Mouse (Mus musculus) lung, embryonic 16.5 days (tissue): Measurements from ENCODE around the gene Itgb1. TPM values are rescaled to one million over a fixed set of nuclear protein-coding genes. Genes with fewer than 3 reads are reported as not detected.
A peak's percentile ranks its signal among the peaks of the same experiment; 100 is the strongest.

Experiments used
- ATAC-seq: fragments of 200-750 bp; cut with Nextera tagmentation; 2 replicates; pipeline ENCODE4 v1.8.0; 2017; ENCODE audit warnings: low read depth, mild to moderate bottlenecking, moderate library complexity
- H3K27ac ChIP-seq: fragments of 300-500 bp; sonication (generic); 2 replicates; pipeline ENCODE4 v1.5.1; 2014; ENCODE audit warnings: mild to moderate bottlenecking, control low read depth, low read length
- H3K27me3 ChIP-seq: fragments of 300-500 bp; sonication (generic); 2 replicates; pipeline ENCODE4 v1.6.1; 2014; ENCODE audit warnings: low read depth, low read length, mixed read lengths; ENCODE audit not compliant: control insufficient read depth, insufficient read depth
- H3K36me3 ChIP-seq: fragments of 300-500 bp; sonication (generic); 2 replicates; pipeline ENCODE4 v1.6.1; 2014; ENCODE audit warnings: low read length; ENCODE audit not compliant: control insufficient read depth, insufficient read depth
- H3K4me1 ChIP-seq: fragments of 300-500 bp; sonication (generic); replicated peaks from 2 replicates; pipeline ENCODE4 v1.6.1; 2014; ENCODE audit warnings: low read length, mixed read lengths; ENCODE audit not compliant: control insufficient read depth, insufficient read depth
- H3K4me2 ChIP-seq: fragments of 300-500 bp; sonication (generic); 2 replicates; pipeline ENCODE4 v1.6.1; 2014; ENCODE audit warnings: low read depth, low read length, control low read depth
- H3K4me3 ChIP-seq: fragments of 300-500 bp; sonication (generic); 2 replicates; pipeline ENCODE4 v1.5.1; 2014; ENCODE audit warnings: mild to moderate bottlenecking, low read length, control low read depth
- H3K9ac ChIP-seq: fragments of 300-500 bp; sonication (generic); 2 replicates; pipeline ENCODE4 v1.6.1; 2014; ENCODE audit warnings: low read length, control low read depth
- H3K9me3 ChIP-seq: fragments of 300-500 bp; sonication (generic); 2 replicates; pipeline ENCODE4 v1.6.1; 2016; ENCODE audit warnings: low read length; ENCODE audit not compliant: control insufficient read depth
- WGBS: fragments of 180-500 bp; shearing (Covaris S2); extraction: QIAGEN DNeasy Blood & Tissue Kit; methylation state at CpG from one replicate; pipeline ENCODE4 v1.1.7; 2014; 5-methylcytosine and 5-hydroxymethylcytosine counted together
- polyA plus RNA-seq: library from polyadenylated mRNA; unstranded; fragments of >200 nt; fragmentation: Nextera tagmentation; extraction: Ambion mirVana; gene quantifications from 2 replicates; pipeline ENCODE4 v1.2.1, GENCODE M21; 2015

Gene Itgb1
- polyA plus RNA-seq: 373 and 384 TPM in 2 replicates

DNA sequence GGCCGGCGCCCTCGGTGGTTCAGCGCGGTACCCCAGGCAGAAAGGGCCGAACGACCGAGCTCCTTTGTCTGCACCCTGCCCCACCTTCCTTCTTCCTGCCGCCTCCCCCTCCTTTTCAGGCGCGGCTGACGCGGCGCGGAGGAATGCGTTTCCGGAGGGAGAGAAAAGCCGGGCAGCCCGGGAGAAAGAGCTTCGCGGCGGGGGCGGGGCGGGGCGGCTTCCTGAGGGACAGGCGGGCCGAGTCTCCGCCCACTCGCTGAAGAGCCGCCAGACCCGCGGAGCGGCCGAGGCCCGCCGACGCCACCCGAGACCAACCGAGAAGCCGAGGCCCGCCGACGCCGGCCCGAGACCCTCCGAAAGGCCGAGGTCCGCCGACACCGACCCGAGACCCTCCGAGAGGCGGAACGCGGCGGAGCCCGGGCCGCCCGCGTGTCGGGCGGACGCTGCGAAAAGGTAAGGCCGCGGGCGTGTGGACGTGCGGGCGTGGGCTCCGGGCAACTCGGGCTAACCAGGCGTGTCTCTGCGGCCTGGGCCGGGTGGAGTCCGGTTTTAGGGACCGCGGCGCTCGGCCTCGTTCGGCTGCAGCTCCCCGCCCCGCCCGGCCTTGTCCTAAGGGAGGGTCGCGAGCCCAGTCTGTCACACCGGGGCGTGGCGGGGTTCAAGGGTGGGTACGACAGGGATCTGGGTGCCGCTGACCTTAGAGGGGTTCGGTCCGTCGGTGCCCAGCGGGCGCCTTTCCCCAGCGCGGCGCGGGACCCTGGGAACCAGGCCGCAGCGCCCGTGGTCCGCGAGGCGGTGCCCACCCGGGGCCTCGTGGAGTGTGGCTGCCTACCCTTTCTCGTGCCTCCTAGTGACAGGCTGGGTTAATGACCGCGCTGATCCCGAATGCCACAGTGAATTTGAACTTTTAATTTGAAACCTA is at the start of gene Itgb1:
Gene Itgb1, plus strand, starts transcription at position 148 of the 922 bp plus-strand sequence.
- ATAC-seq: peak; percentile 95
- under 1% methylated on average over 95 of the region's 113 CpGs for WGBS
- peak within 1 kb of the TSS; percentile 100 for H3K9ac ChIP-seq

DNA sequence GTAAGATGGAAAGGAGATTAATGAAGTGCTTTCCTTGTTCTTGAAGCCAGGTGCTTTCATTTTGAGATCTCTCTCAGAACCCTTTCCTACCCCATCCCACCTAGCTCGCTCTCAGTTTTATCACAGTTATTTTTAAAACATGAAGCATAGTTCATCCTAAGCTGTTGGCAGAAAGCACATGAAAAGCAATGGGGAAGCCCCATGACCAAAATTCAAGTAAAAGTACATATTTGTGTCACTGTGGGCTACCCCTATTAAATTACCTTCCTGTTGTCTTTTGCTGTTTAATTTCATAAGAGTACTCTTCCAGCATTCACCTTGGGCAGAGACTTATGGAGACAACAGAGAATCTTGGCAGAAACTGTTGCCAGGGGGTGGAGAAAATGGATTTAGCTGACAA is 42.4 kb upstream of the Itgb1 start:
- no peak overlapping the region for H3K9ac ChIP-seq
- no peak for ATAC-seq
- no peaks in the 10 kb centered on the region for H3K27me3 ChIP-seq
- H3K27ac ChIP-seq: no peak overlapping the region
- no peak overlapping the region for H3K4me2 ChIP-seq
- no peak overlapping the region for H3K4me3 ChIP-seq
- no peaks in the 10 kb centered on the region for H3K9me3 ChIP-seq
- H3K4me1 ChIP-seq: no peaks in the 10 kb centered on the region
- H3K36me3 ChIP-seq: no peaks in the 10 kb centered on the region
- WGBS: 57% methylated on average over 1 of the region's 1 CpGs

More for the DNA sequence above, at the start of gene Itgb1:
- Histone ChIP-seq H3K27me3 (no peaks in the 10 kb centered on the region), H3K4me2 (peak within 1 kb of the TSS; percentile 71), H3K4me1 (peaks cover 17% of the 10 kb centered on the region), H3K9me3 (no peaks in the 10 kb centered on the region), H3K36me3 (no peaks in the 10 kb centered on the region), H3K27ac (peak within 1 kb of the TSS; percentile 99), H3K4me3 (peak within 1 kb of the TSS; percentile 94)

DNA sequence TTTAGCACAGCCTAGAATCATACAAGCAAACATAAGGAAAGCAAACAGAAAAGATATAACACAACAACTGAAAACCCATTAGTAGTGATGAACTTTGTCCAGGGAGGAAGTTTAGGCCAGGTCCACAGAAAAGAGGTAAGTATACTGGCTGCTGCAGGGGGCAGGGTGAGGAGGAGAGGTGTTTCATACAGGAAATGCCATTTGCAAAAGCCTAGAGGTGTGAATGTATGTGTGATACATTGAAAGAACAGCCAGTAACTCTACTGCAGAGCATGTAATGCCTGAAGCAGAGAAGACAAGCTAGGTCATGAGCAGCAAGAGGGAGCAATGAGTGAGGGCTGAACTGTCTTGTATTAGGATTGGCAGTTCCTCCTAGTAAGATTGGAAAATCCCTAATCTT is 40.0 kb upstream of the Itgb1 start:
- H3K9ac ChIP-seq: no peak overlapping the region
- H3K4me1 ChIP-seq: no peaks in the 10 kb centered on the region
- no peaks in the 10 kb centered on the region for H3K9me3 ChIP-seq
- H3K27me3 ChIP-seq: no peaks in the 10 kb centered on the region
- no peak overlapping the region for H3K4me2 ChIP-seq
- no peak overlapping the region for H3K27ac ChIP-seq
- no peaks in the 10 kb centered on the region for H3K36me3 ChIP-seq
- no peak overlapping the region for H3K4me3 ChIP-seq
- ATAC-seq: no peak

DNA sequence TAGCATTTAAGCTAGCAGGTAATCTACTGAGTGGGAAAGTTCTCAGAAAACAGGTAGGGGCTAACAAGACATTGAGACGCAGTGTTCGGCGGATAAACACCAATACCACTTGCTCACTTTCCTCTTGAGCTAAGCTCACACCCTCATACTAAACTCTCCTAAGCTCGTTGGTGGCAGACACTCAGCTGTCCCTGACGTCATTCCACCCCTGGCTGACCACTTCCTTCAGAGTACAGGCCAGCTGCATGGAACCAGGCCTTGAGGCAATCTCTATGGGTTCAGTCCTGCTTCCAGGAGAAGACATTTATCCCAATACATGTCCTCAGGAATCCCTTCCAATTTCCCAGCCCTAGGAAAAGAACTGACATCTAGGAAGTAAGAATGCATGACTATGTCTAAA is 39.0 kb upstream of the Itgb1 start:
- Histone ChIP-seq H3K9me3 (no peaks in the 10 kb centered on the region), H3K27ac (no peak overlapping the region), H3K36me3 (no peaks in the 10 kb centered on the region), H3K27me3 (no peaks in the 10 kb centered on the region), H3K4me1 (no peaks in the 10 kb centered on the region), H3K9ac (no peak overlapping the region), H3K4me3 (no peak overlapping the region), H3K4me2 (no peak overlapping the region)
- 66% methylated on average over 5 of the region's 5 CpGs for WGBS
- ATAC-seq: no peak

DNA sequence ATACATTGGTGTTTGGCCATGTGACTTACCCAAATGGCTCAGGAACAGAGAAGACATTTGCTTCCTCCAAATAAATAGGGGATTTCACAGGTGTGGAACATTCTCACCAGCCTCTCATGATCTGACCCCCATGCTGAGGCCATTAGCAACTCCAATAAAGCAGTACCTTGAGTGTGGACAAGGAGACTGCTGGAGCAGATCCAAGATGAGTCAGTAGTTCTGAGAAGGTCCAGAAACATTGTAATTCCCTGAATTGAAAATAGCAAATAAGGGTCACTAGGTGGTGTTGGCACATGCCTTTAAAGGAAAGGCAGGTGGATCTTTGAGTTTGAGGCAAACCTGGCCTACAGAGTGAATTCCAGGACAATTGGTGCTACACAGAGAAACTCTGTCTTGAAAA is 37.4 kb upstream of the Itgb1 start:
- Histone ChIP-seq H3K4me3 (no peak overlapping the region), H3K36me3 (no peaks in the 10 kb centered on the region)
- no peak for ATAC-seq

DNA sequence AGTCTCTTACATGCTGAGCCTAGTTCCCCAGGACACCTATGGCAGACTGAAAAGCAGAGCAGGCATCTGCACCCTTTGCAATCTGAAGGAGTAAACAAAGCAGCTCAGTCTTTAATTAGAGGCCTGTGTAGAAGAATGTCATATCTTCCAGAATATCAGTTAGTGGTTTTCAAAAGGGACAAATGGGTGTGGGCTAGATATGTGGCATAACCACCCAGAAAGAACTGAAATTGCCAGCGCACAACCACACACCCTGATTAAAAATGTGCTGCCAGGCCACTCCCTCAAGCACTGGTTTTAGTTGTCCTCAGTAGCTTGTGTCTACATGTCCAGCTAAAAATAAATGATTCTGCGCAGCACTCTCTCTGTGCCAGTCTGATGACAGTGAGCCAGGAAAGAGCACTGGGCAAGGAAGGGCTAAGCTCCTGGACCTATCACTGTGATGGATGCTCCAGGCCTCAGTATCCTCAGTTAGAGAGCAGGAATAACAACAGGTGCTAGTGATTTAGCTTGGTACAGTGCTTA is 35.1 kb upstream of the Itgb1 start:
- H3K4me3 ChIP-seq: no peak overlapping the region
- no peaks in the 10 kb centered on the region for H3K9me3 ChIP-seq
- H3K36me3 ChIP-seq: no peaks in the 10 kb centered on the region
- 91% methylated on average over 2 of the region's 2 CpGs for WGBS
- ATAC-seq: no peak
- peaks cover 11% of the 10 kb centered on the region; the same call in 1 of the 2 replicates for H3K4me1 ChIP-seq
- H3K9ac ChIP-seq: no peak overlapping the region
- H3K27ac ChIP-seq: no peak overlapping the region
- no peak overlapping the region for H3K4me2 ChIP-seq
- no peaks in the 10 kb centered on the region for H3K27me3 ChIP-seq

More for the DNA sequence above, 37.4 kb upstream of the Itgb1 start:
- no peaks in the 10 kb centered on the region for H3K4me1 ChIP-seq
- no peak overlapping the region for H3K27ac ChIP-seq
- H3K9me3 ChIP-seq: no peaks in the 10 kb centered on the region
- H3K9ac ChIP-seq: no peak overlapping the region
- no peaks in the 10 kb centered on the region for H3K27me3 ChIP-seq
- no peak overlapping the region for H3K4me2 ChIP-seq

DNA sequence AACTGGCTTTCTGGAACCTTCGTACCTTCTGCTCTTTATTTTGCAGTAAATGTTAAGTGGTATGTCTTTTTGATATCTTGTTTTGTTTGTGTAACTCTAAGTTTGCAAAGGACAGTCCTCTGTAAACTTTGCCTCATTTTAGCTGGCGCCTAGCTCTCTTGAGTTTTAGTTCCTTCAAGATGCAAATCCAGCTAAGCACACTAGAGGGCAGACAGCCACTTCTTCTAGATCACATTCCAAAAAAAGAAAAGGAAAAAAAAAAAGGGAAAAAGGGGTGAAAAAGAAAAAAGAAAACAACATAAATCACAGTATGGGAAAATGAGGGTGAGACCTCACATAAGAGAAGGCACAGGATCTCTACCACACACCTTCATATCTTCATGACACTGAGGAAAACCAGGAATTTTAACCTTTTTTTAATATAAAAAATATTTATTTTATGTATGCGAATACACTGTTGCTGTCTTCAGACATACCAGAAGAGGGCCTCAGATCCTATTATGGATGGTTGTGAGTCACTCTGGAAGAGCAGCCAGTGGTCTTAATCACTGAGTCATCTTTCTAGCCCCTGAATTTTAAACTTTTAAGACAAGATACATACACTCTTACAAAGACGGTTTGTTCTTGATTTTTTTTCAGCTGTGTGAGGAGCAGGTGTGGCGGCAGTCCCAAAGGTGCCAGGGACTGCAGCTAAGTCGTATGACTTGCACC is 32.9 kb upstream of the Itgb1 start:
- Histone ChIP-seq H3K36me3 (no peaks in the 10 kb centered on the region), H3K4me1 (peaks cover 11% of the 10 kb centered on the region; the same call in 1 of the 2 replicates), H3K27me3 (no peaks in the 10 kb centered on the region), H3K4me3 (no peak overlapping the region), H3K4me2 (no peak overlapping the region), H3K9me3 (no peaks in the 10 kb centered on the region), H3K27ac (no peak overlapping the region), H3K9ac (no peak overlapping the region)
- ATAC-seq: no peak
- 35% methylated on average over 6 of the region's 6 CpGs for WGBS

DNA sequence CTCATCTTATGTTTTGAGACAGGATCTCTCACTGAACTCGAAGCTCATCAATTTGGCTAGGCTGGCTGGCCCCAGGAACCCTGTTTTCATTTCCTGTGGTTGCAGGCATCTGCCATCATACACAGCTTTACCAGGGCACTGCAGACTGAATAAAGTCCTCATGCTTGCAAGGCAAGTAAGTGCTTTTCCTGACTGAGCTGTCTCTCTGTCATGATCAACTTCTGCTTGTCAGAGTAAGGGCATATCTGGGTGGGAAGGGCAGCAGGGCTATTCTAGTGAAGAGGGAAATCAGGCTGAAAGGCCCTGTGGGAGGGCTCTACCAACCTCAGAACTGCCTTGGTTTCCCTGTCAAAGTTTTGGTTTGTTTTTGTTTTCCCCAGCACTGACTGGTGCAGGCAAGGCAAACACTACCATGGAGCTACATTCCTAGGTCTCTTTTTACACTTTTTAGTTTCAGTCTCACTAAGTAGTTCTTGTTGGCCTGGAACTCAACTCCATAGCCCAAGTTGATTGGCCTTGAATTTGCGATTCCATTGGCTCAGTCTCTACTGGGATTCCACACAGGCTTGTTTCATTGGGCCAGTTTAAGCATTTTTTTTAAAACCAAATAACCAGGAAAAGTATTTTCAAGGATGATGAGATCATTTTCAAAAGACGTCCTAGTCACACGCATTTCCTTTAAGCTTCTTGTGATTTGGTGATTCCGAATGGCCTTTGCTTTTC is 31.7 kb upstream of the Itgb1 start:
- H3K9ac ChIP-seq: peak overlapping the region; percentile 21; the same call in 1 of the 2 replicates
- H3K4me2 ChIP-seq: peak overlapping the region; percentile 57
- H3K9me3 ChIP-seq: no peaks in the 10 kb centered on the region
- 24% methylated on average over 5 of the region's 5 CpGs for WGBS
- H3K27me3 ChIP-seq: no peaks in the 10 kb centered on the region
- peak overlapping the region; percentile 98 for H3K27ac ChIP-seq
- no peak overlapping the region; the same call in 1 of the 2 replicates for H3K4me3 ChIP-seq
- no peaks in the 10 kb centered on the region for H3K36me3 ChIP-seq
- ATAC-seq: peak; percentile 6
- H3K4me1 ChIP-seq: peaks cover 11% of the 10 kb centered on the region; the same call in 1 of the 2 replicates
